Mouse (Mus musculus): ENCODE measurements around the gene Gm5426. TPM values are rescaled to one million over a fixed set of nuclear protein-coding genes. Genes with fewer than 3 reads are reported as not detected.

Gm5426 gene
- total RNA-seq, 2 experiments from 2014 or later: not detected

- DNase-seq: peak in 1 of 2 experiments; percentile 28
Measured at GRCm38 (mm10) chr10:96139274-96139673, 2.9 kb downstream of the Gm5426 start.

GRCm38 (mm10) chr10:96146578-96146977, 10.2 kb downstream of the Gm5426 start:
- no peak for DNase-seq

GRCm38 (mm10) chr10:96148250-96148699, 11.9 kb downstream of the Gm5426 start:
- no peak for DNase-seq

GRCm38 (mm10) chr10:96150401-96151116, 14.2 kb downstream of the Gm5426 start:
- peak; percentile 51 to 61 for DNase-seq

GRCm38 (mm10) chr10:96153315-96153714, 16.9 kb downstream of the Gm5426 start:
- DNase-seq: no peak

GRCm38 (mm10) chr10:96162975-96163706, 26.7 kb downstream of the Gm5426 start:
- DNase-seq: peak in 1 of 2 experiments; percentile 34

- DNase-seq: no peak
Measured at GRCm38 (mm10) chr10:96163791-96164190, 27.4 kb downstream of the Gm5426 start.

- no peak for DNase-seq
Measured at GRCm38 (mm10) chr10:96165260-96165659, 28.9 kb downstream of the Gm5426 start.

GRCm38 (mm10) chr10:96168998-96169397, 32.6 kb downstream of the Gm5426 start:
- DNase-seq: no peak

GRCm38 (mm10) chr10:96171546-96171945, 35.1 kb downstream of the Gm5426 start:
- DNase-seq: peak in 1 of 2 experiments; percentile 61

- DNase-seq: peak in 1 of 2 experiments; percentile 13
Measured at GRCm38 (mm10) chr10:96172964-96173363, 36.6 kb downstream of the Gm5426 start.

GRCm38 (mm10) chr10:96173771-96174170, 37.4 kb downstream of the Gm5426 start:
- DNase-seq: peak in 1 of 2 experiments; percentile 25

GRCm38 (mm10) chr10:96176916-96177315, 40.5 kb downstream of the Gm5426 start:
- no peak for DNase-seq

- peak in 1 of 2 experiments; percentile 17 for DNase-seq
Measured at GRCm38 (mm10) chr10:96180554-96181397, 44.4 kb downstream of the Gm5426 start.

GRCm38 (mm10) chr10:96181398-96181790, 45.0 kb downstream of the Gm5426 start:
- DNase-seq: peak; percentile 43 to 52

- DNase-seq: no peak
Measured at GRCm38 (mm10) chr10:96181883-96182628, 45.7 kb downstream of the Gm5426 start.

GRCm38 (mm10) chr10:96185026-96185425, 48.6 kb downstream of the Gm5426 start:
- DNase-seq: no peak

GRCm38 (mm10) chr10:96185601-96186000, 49.2 kb downstream of the Gm5426 start:
- no peak for DNase-seq
